Mouse (Mus musculus): ENCODE measurements around the gene Acod1.

DNA sequence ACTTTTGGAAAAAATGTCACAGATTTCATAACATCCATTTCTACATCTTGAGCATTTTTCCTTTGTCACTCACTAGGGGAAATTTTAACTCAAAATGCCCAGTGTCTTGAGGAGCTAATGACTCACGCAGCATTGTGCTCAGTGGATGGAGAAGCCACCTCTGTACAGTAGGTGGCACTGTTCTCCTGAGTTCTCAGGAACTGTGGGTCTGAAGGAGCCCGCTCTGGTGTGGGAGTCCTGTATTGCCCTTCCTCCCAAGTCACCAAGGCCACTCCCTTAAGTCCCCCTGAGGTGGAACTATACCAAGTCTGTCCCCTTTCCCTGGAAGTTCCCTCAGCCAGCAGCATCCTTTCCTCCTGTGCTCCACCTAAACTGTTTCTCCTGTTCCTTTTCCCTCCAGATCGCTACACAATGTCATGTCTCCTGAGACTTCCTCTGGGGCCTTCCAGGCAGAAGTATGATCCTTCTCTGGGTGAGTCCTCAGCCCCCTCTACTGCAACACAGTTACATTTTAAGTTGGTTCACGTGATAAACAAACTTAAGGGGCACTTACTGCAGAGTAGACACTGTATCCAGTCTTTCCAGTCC lies 34.1 kb upstream of the Acod1 start:
- TF ChIP-seq CTCF (IDR thresholded peaks at IDR 0.05; ENCODE audit: extremely low read depth, insufficient read depth, insufficient read length, insufficient replicate concordance) (peak; percentile 81; the same call in 1 of the 2 replicates), POLR2A (IDR thresholded peaks at IDR 0.05; ENCODE audit: low read depth, low read length) (no peak)

Measured in spleen, adult 2 months (tissue).